Mouse (Mus musculus) thymus, postnatal 10 days (tissue): ENCODE data around the gene Ephb3.
"Not testable (repeated sequence)": the region's sequence is repeated elsewhere in the genome, so short reads cannot be mapped to it uniquely, and the experiment has no call there.

Source experiments
- DNase-seq, 2 experiments: peaks; one replicate each; pipeline ENCODE4 v3.0.0; 2021; ENCODE audit warnings: low spot score in 2 of 2

Ephb3 gene

DNA sequence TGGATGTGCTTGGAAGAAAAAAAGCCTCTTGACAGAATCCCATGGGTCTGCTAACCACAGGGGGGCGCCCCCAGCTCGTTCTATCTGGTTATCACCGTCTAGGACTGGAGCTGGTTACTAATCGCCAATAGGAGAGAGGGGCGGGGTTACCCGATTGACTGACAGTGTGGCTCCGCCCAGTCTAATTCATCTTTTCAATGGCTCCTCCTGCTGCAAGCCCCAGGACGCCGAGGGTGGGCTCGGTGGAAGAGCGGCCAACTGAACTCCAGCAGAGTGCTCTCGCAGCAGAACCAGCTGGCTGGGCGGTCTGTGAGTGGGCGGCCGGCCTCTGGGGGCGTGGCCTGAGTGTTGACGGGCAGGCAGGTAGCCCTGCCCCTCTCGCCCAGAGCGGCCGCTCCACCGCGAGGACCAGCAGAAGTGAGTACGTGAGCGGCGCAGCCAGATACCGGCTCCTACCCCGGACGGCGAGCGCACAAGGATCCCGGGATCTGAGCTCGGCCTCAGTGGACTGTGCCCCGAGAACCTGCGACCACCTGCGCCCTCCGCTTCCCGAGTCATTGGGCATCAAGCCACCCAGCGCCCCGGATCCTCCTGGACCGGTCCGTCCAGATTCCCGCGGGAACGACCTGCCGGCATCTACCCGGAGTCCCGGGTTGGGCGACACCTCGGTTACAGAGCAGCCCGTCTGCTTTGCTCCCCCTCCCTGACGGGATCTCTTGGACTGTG is at the start of gene Ephb3:
Ephb3 (plus strand) TSS at position 389 of the 726 bp plus-strand sequence.
- peak; percentile 71 to 80 for DNase-seq

DNA sequence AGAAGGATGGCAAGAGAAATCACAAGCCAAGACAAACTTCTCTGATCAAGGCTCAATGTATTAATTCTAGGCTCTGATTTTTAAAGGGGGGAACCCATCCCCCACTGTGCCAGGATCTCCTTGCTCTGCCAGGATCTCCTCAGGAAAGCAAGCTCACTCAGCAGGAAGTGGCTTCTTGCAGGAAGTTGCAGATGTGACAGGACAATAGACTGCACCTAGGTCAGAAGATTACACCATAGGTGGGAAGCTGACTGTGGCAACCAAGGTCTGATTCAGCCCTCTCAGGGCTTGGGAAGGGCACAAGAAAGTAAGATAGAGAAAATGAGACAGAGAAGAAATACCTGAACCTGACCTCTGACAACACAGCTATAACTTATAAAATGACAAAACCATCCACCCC is 48.3 kb upstream of the Ephb3 start:
- DNase-seq: peak in 1 of 2 experiments; percentile 4

DNA sequence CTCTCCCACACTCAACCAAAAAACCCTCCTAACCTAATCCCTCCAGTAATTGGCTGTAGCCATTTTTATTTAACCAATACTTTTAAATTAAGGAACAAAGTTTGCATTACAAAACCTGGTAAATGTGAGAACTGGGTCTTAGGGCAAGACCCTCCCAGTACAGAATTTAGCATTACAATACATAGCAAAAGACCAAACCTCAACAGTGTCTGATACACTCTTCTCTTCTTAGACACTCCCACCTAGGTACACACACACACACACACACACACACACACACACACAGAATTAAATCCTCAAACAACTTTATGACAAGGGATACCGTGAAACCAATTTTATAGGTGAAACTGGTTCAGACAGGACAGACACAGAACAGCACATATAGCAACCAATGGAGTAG is 45.3 kb upstream of the Ephb3 start:
- not testable (repeated sequence) for DNase-seq

DNA sequence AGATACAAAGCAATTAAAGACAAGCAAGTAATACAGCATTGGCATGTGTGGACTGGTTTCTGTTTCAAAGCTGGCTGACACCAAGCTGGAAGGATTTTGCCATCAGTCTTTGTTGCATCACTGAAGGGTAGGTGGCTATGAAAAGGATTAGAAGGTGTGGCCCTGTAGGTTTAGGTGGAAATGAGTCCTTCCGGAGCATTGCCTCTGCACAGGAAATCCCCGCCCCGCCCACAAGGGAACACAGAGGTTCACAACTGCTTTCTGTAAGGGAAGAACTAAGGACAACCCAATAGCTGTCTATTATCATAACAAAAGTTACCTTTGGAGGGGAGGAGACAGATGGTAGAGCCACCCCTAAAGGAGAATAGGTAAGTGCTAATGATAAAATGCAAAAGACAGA is 41.1 kb upstream of the Ephb3 start:
- DNase-seq: not testable (repeated sequence)

DNA sequence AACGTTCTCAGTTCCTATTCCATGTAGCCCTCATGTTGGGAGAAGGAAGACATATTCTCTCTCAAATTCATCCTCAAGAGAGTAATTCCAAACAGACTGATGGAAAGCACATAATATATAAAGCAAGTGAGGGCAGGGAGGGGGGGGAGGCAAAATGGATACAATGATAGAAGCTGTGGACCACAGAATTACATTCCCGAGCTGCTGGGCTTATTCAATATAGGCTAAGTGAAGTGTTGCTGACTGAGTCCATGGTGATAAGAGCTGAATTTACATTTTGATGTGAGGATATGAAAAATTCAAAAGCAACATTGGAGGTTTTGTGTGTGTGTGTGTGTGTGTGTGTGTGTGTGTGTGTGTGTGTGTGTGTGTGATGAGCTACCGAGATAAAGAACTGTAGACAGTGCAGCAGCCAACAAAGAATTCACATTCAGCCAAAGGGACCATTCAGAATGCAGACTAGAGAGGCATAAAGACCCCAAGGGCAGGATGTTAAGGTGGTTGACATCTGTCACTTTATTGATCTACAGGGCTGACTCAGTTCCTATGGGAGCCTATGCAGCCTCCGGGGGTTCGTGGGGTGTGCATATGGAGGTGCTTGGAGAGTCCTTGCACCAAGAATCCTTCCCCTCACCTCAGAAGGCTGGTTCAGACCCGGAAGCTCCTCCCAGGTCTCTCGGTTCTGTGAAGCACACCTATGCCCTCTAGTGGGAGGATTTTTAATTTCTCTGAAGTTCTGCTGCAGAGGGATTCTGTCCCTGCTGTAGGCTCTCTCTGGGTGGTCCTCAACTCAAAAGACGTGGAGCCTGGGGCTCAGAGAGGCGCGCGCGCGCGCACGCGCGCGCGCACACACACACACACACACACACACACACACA is 39.0 kb upstream of the Ephb3 start:
- not testable (repeated sequence) for DNase-seq

DNA sequence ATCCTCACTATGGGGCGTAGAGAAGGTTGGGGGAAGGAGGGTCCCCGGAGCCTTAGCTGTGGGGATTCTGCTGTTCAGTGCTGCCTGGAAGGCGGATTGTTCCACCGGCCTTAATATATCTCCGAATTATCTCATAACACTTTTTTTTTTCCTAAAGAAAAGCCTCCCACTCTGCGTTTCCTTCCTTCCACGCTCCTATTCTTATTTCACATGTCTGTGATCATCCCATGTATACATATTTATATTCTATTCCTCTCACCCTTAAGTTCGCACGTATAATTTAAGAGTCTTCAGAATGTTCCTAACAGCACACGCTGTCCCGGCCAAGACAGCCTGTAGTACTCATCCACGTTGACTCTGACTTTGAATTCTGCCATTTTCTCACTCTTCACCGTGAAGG is 35.8 kb upstream of the Ephb3 start:
- no peak for DNase-seq

DNA sequence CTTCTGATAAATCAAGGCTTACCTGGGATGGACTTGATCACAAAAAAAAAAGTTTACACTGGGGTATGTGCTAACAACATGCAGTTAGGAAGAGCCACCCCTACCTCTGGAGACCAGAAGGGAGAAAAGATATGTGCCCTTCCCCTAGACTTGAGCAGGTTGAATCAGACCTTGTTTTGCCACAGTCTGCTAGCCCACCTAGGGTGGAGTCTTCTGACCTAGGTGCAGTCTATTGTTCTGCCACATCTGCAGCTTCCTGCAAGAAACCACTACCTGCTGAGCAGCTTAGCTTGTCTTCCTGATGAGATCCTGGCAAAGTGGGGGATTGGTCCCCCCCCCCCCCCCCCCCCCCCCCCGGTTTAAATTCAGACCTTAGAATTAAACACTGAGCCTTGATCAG is 29.3 kb upstream of the Ephb3 start:
- no peak for DNase-seq

DNA sequence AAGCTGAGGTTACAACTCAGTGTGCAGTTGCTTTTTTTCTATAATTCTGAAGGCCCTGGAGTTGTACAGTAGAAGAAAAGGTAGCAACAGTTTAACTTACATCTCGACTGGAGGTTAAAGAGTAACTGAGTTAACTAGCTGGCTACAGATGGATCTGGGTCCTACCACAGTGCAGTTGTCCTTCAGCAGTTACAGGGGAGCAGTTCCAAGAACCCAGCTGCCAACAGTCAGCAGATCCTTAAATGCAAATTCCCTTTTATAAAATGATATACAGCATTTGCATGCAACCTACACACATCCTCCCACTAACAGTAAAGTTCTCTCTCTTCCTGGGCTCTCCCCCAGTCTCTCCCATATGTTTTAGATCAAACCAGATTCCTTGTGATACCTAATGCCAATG is 22.4 kb upstream of the Ephb3 start:
- DNase-seq: no peak

DNA sequence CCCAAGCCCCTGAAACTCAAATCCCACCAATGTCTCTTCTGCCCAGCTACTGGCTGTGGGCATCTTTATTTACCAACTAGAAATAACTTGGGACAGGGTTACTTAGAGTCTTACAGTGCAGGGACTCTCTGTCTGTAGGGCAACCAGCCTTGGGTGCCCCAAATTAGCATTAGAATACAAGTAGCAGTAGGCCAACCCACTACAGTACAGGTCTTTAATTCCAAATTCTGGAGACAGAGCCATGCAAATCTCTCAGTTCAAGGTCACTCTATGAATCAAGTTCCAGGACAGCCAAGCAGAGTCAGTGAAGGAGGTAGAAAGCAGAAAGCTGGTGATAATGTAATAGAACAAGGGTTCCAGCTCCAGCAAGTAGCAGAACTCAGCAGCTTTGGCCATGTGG is 19.9 kb upstream of the Ephb3 start:
- DNase-seq: no peak

DNA sequence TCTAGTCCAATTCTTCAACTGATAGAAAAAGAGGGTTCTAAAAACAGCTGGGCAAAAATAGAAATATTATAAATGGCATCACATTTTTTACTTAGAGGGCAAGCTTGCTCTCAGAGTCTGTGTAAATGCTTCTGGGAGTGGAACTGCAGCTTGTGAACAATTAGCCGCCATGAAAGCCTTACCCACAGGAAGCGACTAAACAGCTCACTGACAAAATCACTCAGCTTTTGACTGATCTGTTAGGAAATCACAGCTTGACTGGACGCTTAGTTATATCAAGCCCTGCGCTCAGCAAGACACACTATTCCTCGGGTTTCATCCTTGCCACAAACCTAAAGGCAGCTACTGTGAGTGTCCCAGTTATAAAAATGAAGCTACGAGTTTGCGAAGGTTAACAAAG is 17.0 kb upstream of the Ephb3 start:
- no peak for DNase-seq

DNA sequence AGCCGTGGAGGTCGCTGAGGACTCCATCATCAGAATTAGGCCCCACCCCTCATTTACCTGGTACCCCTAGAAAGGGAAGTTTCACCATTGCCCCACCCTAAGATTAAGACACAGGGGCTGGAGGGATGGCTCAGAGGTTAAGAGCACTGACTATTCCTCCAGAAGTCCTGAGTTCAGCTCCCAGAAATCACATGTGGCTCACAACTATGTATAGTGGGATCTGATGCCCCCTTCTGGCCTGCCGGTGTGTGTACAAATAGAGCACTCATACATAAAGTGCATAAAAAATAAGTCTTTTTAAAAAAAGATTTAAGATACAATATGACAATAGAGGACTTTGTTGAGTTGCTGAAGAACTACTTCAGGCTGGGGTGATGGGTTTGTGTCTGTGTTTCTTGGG is 16.2 kb upstream of the Ephb3 start:
- DNase-seq: no peak

DNA sequence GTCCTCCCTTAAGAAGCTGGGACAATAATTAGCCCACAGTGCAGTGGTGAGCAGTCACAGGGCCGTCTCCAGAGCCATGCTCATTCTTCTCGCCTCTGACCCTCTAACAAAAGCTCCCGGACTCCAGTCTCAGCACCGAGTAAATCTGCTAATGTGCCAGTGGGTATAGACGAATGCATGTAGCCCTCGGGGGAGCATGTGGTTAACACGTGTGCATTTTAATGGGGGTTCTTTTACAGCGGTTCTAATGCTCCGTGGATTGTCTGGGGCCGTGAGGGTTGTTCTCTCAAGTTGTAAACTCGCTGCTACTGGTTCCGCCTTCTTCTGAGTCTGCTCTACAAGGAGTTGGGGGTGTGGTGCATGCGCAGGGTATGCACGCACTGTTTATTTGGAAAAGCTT is 13.0 kb upstream of the Ephb3 start:
- no peak for DNase-seq

DNA sequence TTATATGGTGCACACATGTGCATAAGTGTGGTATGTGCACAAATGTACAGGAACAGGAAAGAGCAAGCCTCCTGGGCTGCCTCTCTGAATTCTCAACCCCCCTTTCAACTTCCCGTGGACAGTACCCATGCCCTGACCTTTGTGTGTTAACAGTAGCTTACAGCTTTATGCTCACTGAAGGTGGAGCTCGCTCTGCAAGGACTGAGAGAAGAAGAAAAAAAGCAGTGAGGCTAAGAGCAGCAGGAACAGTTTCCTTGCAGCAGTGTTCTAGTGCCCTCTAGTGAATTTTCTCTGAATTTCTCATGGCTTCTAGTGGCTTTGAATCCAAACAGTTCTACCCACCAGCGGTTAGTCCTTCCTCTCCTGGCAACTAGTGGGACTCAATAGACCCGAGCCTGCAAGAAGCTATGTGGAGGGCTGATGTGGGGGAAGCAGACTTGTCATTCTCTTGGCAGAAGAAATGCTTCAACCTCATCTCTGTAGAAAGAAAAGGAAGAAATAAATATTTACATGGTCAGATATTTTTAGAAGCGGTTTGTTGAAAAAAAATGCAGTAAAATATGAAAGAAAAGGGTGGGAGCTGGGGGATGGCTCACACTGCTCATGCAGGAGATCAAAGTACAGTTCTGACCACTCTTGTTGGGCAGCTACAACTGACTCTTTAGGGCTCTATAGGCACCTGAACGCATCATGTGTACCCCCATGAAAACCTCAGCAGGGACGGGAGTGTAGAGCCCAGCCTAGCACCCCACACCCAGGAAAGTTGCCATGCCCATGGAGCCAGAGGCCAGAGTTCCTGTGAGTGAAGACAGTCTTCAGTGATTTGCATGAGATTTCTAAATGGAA is 11.8 kb upstream of the Ephb3 start:
- peak in 1 of 2 experiments; percentile 53 for DNase-seq

DNA sequence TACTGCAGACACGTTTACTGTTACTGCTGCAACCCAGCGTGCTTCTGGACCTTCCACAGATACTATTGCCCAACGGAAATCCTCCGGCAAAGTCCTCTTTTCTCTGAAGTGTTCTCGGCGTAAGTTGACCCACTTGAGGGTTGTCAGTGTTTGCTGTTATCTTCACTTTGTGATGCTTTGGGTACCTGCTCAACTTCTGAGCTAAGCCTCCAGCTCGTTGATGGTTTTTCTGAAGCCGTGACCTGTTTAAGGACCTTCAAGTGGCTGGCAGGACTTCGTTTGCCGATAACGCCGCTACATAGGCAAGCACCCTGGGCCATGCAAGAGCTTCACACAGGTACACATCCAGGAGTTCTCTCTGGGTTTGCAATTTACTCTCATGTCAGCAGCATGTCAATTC is 10.4 kb upstream of the Ephb3 start:
- DNase-seq: no peak

DNA sequence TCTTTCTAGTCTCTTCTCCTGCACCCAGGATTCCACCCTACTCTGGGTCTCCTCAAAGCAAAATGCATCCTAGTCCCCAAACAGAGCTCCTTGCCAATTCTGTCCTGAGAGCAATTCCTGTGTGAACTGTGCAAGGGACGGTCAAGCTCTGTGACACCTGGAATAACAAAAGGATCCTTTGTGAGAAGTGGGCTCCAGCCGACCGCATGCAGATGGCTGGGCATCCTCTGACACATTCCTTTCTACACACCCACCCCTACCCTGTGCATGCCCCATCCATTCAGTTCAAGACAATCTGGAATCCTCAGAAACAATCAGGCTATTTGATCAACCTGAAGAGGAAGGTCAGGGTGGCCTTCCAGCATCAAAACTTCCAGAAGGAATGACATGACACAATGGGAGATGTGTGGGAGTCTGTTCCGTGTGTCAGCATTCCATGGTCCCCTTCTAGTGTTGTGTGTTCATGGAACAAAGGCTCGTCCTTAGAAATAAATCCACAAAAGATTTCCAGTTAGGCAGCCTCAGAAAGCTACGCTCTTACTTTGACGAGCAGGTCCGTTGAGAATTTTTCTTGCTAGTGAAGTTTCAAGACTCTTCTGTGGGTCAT is 9.2 kb upstream of the Ephb3 start:
- no peak for DNase-seq

DNA sequence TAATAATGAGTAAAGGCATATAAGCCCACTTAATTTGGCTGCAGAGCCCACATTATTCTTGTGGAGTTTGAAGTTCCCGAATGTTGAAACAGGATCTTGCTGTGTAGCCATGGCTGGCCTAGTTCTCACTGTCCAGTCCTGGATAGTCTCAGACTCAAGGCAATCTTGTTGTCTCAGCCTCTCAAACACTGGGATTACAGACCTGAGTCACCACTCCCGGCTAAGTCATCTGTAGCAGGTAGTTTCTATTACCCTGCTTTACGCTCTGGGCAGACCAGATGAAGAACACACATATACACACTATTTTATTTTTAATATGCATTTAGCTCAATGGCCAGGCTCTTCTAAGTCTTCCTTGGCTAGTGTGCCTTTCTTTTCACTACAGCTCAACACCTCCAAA is 8.0 kb upstream of the Ephb3 start:
- DNase-seq: no peak

DNA sequence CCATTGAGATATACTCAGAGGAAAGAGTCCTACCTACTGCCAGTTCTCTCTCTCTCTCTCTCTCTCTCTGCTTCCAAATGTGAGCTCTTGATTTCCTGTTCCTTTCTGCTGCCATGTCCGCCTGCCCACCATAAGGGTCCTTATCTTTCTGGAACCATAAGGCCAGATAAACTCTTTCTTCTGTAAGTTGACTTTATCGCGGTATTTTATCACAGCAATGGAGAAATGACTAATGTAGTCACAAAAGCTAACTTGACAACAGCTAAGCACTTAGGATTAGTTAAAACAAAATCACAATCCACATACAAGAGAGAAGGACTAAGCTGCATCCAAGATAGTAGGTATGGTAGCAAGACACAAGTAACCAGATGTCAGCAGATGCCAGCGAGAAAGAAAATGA is 7.0 kb upstream of the Ephb3 start:
- no peak for DNase-seq

DNA sequence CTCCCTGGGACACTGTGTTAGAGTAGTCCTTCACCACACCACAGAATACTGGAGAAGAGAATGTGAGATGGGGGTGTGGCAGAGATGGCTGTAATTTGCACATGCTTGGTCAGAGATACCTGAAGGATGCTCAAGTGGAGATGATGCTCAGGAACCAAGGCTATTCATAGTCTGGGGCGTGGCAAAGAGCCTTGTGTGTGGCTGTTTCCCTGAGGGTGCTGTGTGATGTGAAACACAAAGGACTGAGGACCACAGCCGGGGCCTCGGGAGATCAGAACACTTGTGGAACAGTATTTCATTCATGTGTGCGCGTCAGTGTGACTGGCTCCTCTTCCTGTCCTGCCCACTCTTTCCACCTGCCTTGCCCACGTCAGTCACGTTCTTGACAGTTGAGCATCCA is 6.5 kb upstream of the Ephb3 start:
- no peak for DNase-seq

DNA sequence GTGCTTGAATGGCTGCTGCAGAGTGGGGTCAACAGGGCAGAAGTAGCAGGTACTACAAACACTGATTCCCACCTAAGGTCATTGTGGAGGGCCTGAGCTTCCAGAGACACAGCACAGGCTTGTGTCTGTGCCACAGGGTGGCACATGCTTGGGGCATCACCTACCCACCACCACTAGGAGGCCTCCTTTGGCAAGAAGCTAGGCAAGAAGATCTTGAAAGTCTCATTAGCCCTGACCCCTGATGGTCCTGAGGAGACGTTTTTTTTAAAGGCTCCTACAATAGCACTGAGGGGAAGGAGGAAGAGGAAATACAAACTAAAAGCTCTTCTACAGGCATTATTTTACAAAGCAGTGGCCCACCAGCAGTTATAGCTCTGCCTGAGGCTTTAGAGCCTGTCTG is 6.0 kb upstream of the Ephb3 start:
- peak in 1 of 2 experiments; percentile 32 for DNase-seq

DNA sequence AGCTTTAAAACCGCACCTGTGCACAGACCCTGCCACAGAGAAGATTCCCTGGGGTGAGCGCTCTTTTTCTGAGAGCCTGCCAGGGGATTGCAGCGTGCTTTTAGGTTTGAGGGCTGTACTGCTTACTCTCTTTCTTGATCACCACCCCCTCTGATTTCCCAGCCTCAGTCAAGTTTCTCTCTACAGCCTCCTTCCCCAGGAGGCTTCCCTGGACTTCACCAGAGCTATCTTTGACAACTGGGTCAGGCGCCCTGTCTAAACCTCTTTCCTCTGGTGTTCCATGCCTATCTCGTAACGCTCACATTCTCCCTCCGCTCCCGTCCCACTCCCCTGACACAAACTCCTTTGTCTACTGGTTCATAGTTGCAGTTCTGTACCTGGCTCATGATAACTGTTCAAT is 5.1 kb upstream of the Ephb3 start:
- no peak for DNase-seq

DNA sequence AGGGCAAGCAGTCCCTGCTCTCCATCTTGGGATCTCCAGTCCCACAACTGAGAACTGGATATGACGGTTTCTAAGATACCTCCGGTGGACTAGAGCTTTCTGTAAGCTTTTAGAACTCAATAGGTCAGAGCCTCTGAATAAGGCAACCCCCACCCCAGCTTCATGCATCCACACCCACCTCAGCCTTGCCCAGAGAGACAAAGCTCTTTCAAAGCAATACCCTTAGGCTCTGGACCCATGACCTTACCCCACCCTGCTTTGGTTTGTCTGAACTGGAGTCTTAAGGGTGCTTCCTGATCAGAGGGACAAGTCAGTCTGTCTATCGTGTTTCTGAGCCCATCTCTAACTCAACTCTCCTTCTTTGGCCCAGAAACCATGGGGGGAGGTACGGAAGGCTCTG is 1.8 kb upstream of the Ephb3 start:
- DNase-seq: no peak
